Mouse (Mus musculus) CD4-positive naive resting alpha-beta T cell, adult 76 days (primary cell): ENCODE data around the gene Uxt. TPM values are rescaled to one million over a fixed set of nuclear protein-coding genes. Genes with fewer than 3 reads are reported as not detected.

Source experiments
- total RNA-seq: library from RNA; stranded (reverse); gene quantifications from one replicate; pipeline ENCODE4 v1.2.4, GENCODE M21; 2023

Uxt gene
- total RNA-seq, result 39.2 TPM

DNA sequence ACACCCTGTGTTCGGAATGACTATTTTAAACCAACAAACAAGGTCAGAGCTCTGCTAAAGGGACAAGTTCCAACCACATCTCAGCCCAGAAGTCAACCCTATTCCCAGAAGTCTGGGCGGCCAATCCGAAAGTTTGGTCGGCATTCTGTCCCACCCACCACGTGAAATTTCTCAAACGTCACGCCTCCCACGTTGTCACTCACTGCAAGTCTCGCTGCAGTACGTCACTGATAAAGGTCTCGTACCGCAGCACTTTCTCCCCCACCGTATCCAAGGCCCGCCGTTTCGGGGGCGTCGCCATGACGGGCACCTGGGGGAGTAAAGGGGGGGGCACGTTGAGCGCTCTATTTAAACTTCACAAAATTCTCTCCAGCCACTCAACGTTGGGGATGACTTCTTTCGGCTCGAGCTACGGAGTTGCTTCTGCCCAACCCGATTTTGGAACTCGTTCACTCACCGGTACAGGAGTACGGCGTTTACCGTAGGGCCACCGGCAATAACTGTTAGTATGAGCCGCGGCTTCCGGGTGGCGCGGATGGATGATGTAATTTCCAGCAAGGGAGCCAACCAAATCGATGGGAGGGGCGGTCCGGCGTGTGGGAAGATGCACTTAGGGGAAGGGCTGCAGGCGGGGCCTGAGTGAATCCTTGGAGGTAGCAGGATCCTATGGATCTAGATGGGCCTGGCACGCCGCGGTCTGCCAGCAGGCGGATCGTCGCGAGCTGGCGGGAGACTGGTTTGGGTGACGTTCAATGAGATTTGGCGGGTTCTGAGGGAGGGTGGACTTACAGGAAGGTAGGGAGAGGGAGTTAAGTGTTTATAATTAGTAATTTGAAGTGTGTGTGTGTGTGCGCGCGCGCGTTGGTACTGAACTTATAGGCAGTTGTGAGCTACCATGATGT is at the start of gene Uxt:
Gene Uxt, minus strand, starts transcription at position 541 of the 902 bp plus-strand sequence.

DNA sequence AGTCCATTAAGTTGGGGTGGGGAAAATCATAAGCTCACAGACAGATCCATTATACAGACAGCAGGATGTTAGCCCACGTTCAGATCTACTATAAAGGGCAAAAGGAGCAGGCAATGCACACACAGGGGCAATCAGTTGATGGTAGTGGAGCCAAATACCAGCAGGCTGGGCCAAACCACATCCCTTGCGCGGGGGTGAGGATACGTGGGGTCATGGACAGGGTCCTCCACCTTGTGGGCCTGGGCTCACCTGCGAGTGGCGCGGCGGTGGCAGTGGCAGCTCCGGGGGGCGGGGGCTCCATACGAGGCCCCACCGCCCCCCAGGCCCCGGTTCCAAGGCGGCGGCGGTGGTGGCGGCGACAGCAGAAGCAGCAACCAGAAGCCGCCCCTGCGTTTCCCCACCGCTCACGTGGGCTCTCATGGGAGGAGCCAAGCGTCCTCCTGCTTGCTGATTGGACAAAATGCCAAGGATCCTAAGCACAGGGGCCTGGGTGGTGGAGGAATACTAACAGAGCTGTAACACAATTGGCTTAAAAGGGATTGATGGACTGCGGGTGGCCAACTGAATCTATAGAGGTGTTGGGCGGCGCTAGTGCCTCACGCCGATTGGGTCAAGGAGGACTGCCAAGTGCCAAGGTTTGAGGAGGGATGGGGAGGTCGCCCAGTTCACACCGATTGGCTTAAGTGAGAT is 11.5 kb downstream of the Uxt start, which contains the start of gene Elk1:
Gene Elk1, minus strand, starts transcription at position 418 of the 690 bp plus-strand sequence.

DNA sequence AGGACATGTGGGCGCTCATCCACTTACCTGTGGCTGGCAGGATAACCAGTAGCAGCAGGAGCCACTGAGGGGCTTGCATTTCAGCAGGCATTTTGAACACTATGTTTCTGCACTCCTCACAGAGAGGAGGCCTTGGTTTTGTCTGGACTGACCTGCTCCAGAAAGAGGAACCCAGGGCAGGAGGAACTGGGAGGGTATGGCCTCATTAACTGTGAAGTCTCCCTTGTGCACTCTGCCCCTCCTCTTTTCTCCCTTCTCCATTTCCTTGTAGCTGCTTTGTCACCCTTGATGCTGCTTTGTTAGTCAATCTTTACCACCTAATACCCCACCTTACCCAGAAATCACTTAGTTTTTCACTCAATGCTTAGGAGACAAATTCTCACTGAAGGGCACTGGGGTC is 30.5 kb downstream of the Uxt start, which contains the start of gene Cfp:
Gene Cfp, minus strand, starts transcription at position 192 of the 400 bp plus-strand sequence.

DNA sequence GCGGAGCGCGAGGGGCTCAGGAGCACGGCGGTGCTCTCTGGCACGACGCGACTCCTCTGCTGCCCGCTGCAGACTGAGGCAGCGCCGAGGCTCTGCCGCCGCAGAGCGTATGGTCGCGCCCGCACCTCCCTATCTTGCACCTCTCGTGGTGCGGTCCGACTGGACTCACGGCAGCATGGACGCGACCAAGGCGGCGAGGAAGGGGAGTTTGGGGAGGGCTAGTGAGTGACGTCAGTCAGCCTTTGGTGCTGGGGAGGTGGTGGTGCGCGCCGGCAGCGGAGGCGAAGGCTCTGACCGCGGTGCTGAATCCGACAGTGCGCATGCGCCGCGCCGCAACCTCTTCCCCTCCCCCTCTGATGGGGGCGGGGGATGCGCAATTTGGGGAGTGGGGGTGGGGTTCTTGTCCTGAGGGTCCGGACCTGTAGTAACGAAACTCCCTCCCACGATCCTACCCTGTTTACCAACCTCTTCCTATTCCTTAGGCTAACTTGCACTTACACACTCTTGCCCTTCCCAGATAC is 40.9 kb downstream of the Uxt start, which contains the start of gene Syn1:
Gene Syn1, minus strand, starts transcription at position 161 of the 521 bp plus-strand sequence.

Other genes starting within 250 kb of the Uxt start
- gene Araf, start 164.2 kb downstream of the Uxt start, total RNA-seq, result 155 TPM
- 0.97 TPM for gene Timp1, start 91.9 kb downstream of the Uxt start, total RNA-seq
- gene Syn1, start 41.0 kb downstream of the Uxt start, total RNA-seq, result not detected
- 22.7 TPM for gene Cfp, start 30.5 kb downstream of the Uxt start, total RNA-seq
- 17.1 TPM for gene Elk1, start 11.4 kb downstream of the Uxt start, total RNA-seq
- 24.6 TPM for gene Zfp182, start 100.3 kb upstream of the Uxt start, total RNA-seq
- not detected for gene Spaca5, start 106.4 kb upstream of the Uxt start, total RNA-seq
- 1.1 TPM for gene Zfp300, start 127.5 kb upstream of the Uxt start, total RNA-seq
- gene Ssxa1, start 153.8 kb upstream of the Uxt start, total RNA-seq, result not detected
- not detected for gene Gm21876, start 213.6 kb upstream of the Uxt start, total RNA-seq